Mouse (Mus musculus) small intestine, adult 2 months (tissue): ENCODE data around the gene Sumf1.

ENCODE experiments used
- CTCF ChIP-seq: fragments of 200-500 bp; IDR thresholded peaks from 2 replicates; pipeline ENCODE4 v1.5.1; 2012; ENCODE audit warnings: low read depth, mild to moderate bottlenecking, control low read depth, inconsistent platforms, low read length, moderate library complexity, mixed read lengths; ENCODE audit not compliant: insufficient replicate concordance, insufficient read length; ENCODE audit errors: extremely low read depth
- POLR2A ChIP-seq: fragments of 200-500 bp; IDR thresholded peaks from 2 replicates; pipeline ENCODE4 v1.6.1; 2012; ENCODE audit warnings: low read depth, mild to moderate bottlenecking, control low read depth, inconsistent platforms, low read length, moderate library complexity

DNA sequence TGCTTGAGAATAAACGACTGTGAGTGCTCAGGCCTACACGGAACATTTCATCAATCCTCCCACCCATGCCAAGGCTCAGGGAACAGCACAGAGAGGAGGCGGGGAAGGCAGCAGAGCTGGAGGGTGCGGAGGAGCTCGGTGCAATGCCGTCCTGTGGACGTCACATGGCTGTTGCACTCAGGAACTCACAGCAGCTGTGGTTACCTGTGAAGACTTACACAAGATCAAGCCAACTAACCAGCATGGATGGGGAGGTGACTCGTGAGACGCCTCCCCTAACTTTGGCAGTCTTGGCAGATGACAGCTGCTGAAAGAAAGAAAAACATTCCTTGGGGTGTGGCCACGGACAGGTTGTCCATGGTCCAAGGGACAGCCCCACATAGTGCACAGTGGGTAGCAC lies 110.8 kb downstream of the Sumf1 start:
- TF ChIP-seq POLR2A, result no peak
- no peak for TF ChIP-seq CTCF
